Mouse (Mus musculus) E14TG2a.4 (cell line): ENCODE data around the gene Sertad2.
A peak's percentile ranks its signal among the peaks of the same experiment; 100 is the strongest.

Source experiments
- H3K27me3 ChIP-seq: 2 replicates; pipeline ENCODE4 v1.6.1; 2014; ENCODE audit warnings: low read length, control low read depth; ENCODE audit not compliant: insufficient read depth
- H3K36me3 ChIP-seq: 2 replicates; pipeline ENCODE4 v1.6.1; 2014; ENCODE audit warnings: low read length, control low read depth; ENCODE audit not compliant: insufficient read depth
- H3K4me1 ChIP-seq: replicated peaks from 2 replicates; pipeline ENCODE4 v1.6.1; 2014; ENCODE audit warnings: low read depth, low read length, control low read depth
- H3K4me3 ChIP-seq: replicated peaks from 2 replicates; pipeline ENCODE4 v1.5.1; 2014; ENCODE audit warnings: mild to moderate bottlenecking, low read length
- H3K9me3 ChIP-seq: 2 replicates; pipeline ENCODE4 v1.6.1; 2014; ENCODE audit warnings: low read length, control low read depth
- CTCF ChIP-seq: conservative IDR thresholded peaks from 2 replicates; pipeline ENCODE4 v1.5.1; 2014; ENCODE audit warnings: low read length
- NANOG ChIP-seq: IDR thresholded peaks from 2 replicates; pipeline ENCODE4 v1.6.1; 2014; ENCODE audit warnings: borderline replicate concordance, low read length, mixed read lengths
- POU5F1 ChIP-seq: IDR thresholded peaks from 2 replicates; pipeline ENCODE4 v1.6.1; 2014; ENCODE audit warnings: low read length, borderline replicate concordance

The Sertad2 gene

GRCm38 (mm10) chr11:20631026-20631940 is 88.2 kb downstream of the Sertad2 start:
- peak overlapping the region; percentile 96 for H3K4me3 ChIP-seq
- no peaks in the 10 kb centered on the region for H3K9me3 ChIP-seq

GRCm38 (mm10) chr11:20631941-20632618 is 89.0 kb downstream of the Sertad2 start:
- TF ChIP-seq NANOG (no peak), POU5F1 (no peak), CTCF (no peak)
- Histone ChIP-seq H3K36me3 (no peaks in the 10 kb centered on the region), H3K9me3 (no peaks in the 10 kb centered on the region), H3K4me3 (peak overlapping the region; percentile 96), H3K27me3 (no peaks in the 10 kb centered on the region), H3K4me1 (peaks cover 65% of the 10 kb centered on the region)

More at GRCm38 (mm10) chr11:20631026-20631940, 88.2 kb downstream of the Sertad2 start:
- no peak for TF ChIP-seq NANOG
- no peak for TF ChIP-seq POU5F1
- no peak for TF ChIP-seq CTCF
- H3K27me3 ChIP-seq: no peaks in the 10 kb centered on the region
- H3K4me1 ChIP-seq: peaks cover 65% of the 10 kb centered on the region
- H3K36me3 ChIP-seq: no peaks in the 10 kb centered on the region

GRCm38 (mm10) chr11:20632619-20632965 is 89.5 kb downstream of the Sertad2 start:
- Histone ChIP-seq H3K27me3 (no peaks in the 10 kb centered on the region), H3K4me1 (peaks cover 65% of the 10 kb centered on the region)
- TF ChIP-seq CTCF (no peak), POU5F1 (no peak), NANOG (no peak)

GRCm38 (mm10) chr11:20634543-20634942 is 91.5 kb downstream of the Sertad2 start:
- no peaks in the 10 kb centered on the region for H3K27me3 ChIP-seq
- H3K4me3 ChIP-seq: no peak overlapping the region; the same call in 1 of the 2 replicates
- peaks cover 67% of the 10 kb centered on the region for H3K4me1 ChIP-seq
- H3K9me3 ChIP-seq: no peaks in the 10 kb centered on the region
- no peaks in the 10 kb centered on the region for H3K36me3 ChIP-seq
- TF ChIP-seq CTCF (no peak), POU5F1 (no peak), NANOG (no peak)

More at GRCm38 (mm10) chr11:20632619-20632965, 89.5 kb downstream of the Sertad2 start:
- peak overlapping the region; percentile 96 for H3K4me3 ChIP-seq
- no peaks in the 10 kb centered on the region for H3K36me3 ChIP-seq
- no peaks in the 10 kb centered on the region for H3K9me3 ChIP-seq

- H3K9me3 ChIP-seq: no peaks in the 10 kb centered on the region
- TF ChIP-seq POU5F1 (no peak), CTCF (no peak), NANOG (no peak)
- H3K4me3 ChIP-seq: no peak overlapping the region
- peaks cover 72% of the 10 kb centered on the region for H3K4me1 ChIP-seq
- no peaks in the 10 kb centered on the region for H3K36me3 ChIP-seq
- no peaks in the 10 kb centered on the region for H3K27me3 ChIP-seq
Measured at GRCm38 (mm10) chr11:20635646-20636045, 92.6 kb downstream of the Sertad2 start.

- Histone ChIP-seq H3K36me3 (no peaks in the 10 kb centered on the region), H3K4me3 (0 out of 2 replicates have a peak overlapping the region, but pooled peaks have one; percentile 5), H3K9me3 (no peaks in the 10 kb centered on the region), H3K4me1 (peaks cover 72% of the 10 kb centered on the region), H3K27me3 (no peaks in the 10 kb centered on the region)
- TF ChIP-seq CTCF (no peak), NANOG (no peak), POU5F1 (no peak)
Measured at GRCm38 (mm10) chr11:20636114-20636513, 93.1 kb downstream of the Sertad2 start.

- no peak for TF ChIP-seq NANOG
- TF ChIP-seq CTCF: no peak
- no peak for TF ChIP-seq POU5F1
- Histone ChIP-seq H3K36me3 (no peaks in the 10 kb centered on the region), H3K4me1 (peaks cover 79% of the 10 kb centered on the region), H3K27me3 (no peaks in the 10 kb centered on the region), H3K4me3 (no peak overlapping the region), H3K9me3 (no peaks in the 10 kb centered on the region)
Measured at GRCm38 (mm10) chr11:20637060-20637459, 94.0 kb downstream of the Sertad2 start.

GRCm38 (mm10) chr11:20638841-20639240 is 95.8 kb downstream of the Sertad2 start:
- Histone ChIP-seq H3K4me1 (peaks cover 83% of the 10 kb centered on the region), H3K9me3 (no peaks in the 10 kb centered on the region), H3K27me3 (no peaks in the 10 kb centered on the region), H3K4me3 (no peak overlapping the region), H3K36me3 (no peaks in the 10 kb centered on the region)
- TF ChIP-seq POU5F1: no peak
- peak; percentile 96 for TF ChIP-seq CTCF
